ENCODE assay signal across 8 mouse cellular contexts in genomic region chr2:44926167-44926682, GRCm38 (mm10). TPM values are rescaled to one million over a fixed set of nuclear protein-coding genes. Genes with fewer than 3 reads are reported as not detected.
DNase-seq lines count a peak whose midpoint lies in the region; ATAC-seq and TF ChIP-seq lines count a peak whose summit lies in the region.

No protein-coding gene starts in this region.

- H3K36me3 ChIP-seq in thymus, adult 2 months (ENCODE audit: control insufficient read depth, insufficient read depth, low read length) = no peaks in the 10 kb centered on the region
- H3K36me3 ChIP-seq in limb, embryonic 11.5 days (ENCODE audit: control insufficient read depth, insufficient read depth, low read length) = no peaks in the 10 kb centered on the region
- no peaks in the 10 kb centered on the region for H3K36me3 ChIP-seq in neural tube, embryonic 13.5 days

- TF ChIP-seq CTCF in thymus, adult 2 months (IDR thresholded peaks at IDR 0.05; ENCODE audit: borderline replicate concordance, control insufficient read depth, extremely low read depth, insufficient read depth, low read length, poor library complexity) = no peak
- TF ChIP-seq CTCF in embryonic fibroblast, embryonic 13.5 days (IDR thresholded peaks at IDR 0.05; ENCODE audit: borderline replicate concordance, insufficient read depth, low read length) = no peak

- H3K4me3 ChIP-seq in thymus, adult 2 months (ENCODE audit: control insufficient read depth, insufficient read depth, low read length) = peak overlapping the region; percentile 84
- peak overlapping the region; percentile 53 for H3K4me3 ChIP-seq in embryonic fibroblast, embryonic 13.5 days (ENCODE audit: insufficient read depth, low read length)
- peak overlapping the region; percentile 62 for H3K4me3 ChIP-seq in limb, embryonic 11.5 days (ENCODE audit: low read depth, low read length)
- peak overlapping the region; percentile 76 for H3K4me3 ChIP-seq in neural tube, embryonic 13.5 days

- peak overlapping the region; percentile 59 for H3K4me2 ChIP-seq in limb, embryonic 11.5 days (ENCODE audit: low read depth, severe bottlenecking)
- H3K4me2 ChIP-seq in neural tube, embryonic 13.5 days = peak overlapping the region; percentile 78

- H3K4me1 ChIP-seq in thymus, adult 2 months (replicated peaks; ENCODE audit: control insufficient read depth, insufficient read depth, low read length) = 0 out of 2 replicates have a peak, but pooled peaks cover 2% of the 10 kb centered on the region
- no peaks in the 10 kb centered on the region for H3K4me1 ChIP-seq in embryonic fibroblast, embryonic 13.5 days (ENCODE audit: control insufficient read depth, insufficient read depth, low read length)
- no peaks in the 10 kb centered on the region for H3K4me1 ChIP-seq in limb, embryonic 11.5 days (ENCODE audit: control insufficient read depth, insufficient read depth, low read length)
- H3K4me1 ChIP-seq in neural tube, embryonic 13.5 days (replicated peaks) = peaks cover 10% of the 10 kb centered on the region

- WGBS in thymus, adult 2 months = under 1% methylated on average over 17 of the region's 17 CpGs
- WGBS in limb, embryonic 11.5 days = under 1% methylated on average over 17 of the region's 17 CpGs
- under 1% methylated on average over 17 of the region's 17 CpGs for WGBS in neural tube, embryonic 13.5 days

- ATAC-seq in limb, embryonic 11.5 days (ENCODE audit: insufficient number of reproducible peaks, low FRiP score, low TSS enrichment, low read depth) = no peak
- ATAC-seq in neural tube, embryonic 13.5 days (ENCODE audit: low read depth) = no peak

- H3K27me3 ChIP-seq in thymus, adult 2 months (ENCODE audit: control insufficient read depth, insufficient read depth, low read length) = no peaks in the 10 kb centered on the region
- no peaks in the 10 kb centered on the region for H3K27me3 ChIP-seq in limb, embryonic 11.5 days (ENCODE audit: control insufficient read depth, insufficient read depth, low read length)
- H3K27me3 ChIP-seq in neural tube, embryonic 13.5 days = no peaks in the 10 kb centered on the region

- H3K9ac ChIP-seq in limb, embryonic 11.5 days (ENCODE audit: low read length) = peak overlapping the region; percentile 68
- H3K9ac ChIP-seq in neural tube, embryonic 13.5 days = peak overlapping the region; percentile 87

- H3K9me3 ChIP-seq in limb, embryonic 11.5 days (ENCODE audit: control insufficient read depth, low read length) = no peaks in the 10 kb centered on the region
- H3K9me3 ChIP-seq in neural tube, embryonic 13.5 days = no peaks in the 10 kb centered on the region

- no peak for DNase-seq in thymus, adult 2 months
- DNase-seq in thymus, postnatal 14 days = no peak
- DNase-seq in limb, embryonic 11.5 days (ENCODE audit: low spot score) = no peak
- DNase-seq in left cerebral cortex, adult 9 months (ENCODE audit: low spot score in 2 of 2) = no peak
- DNase-seq in cerebellum, adult 11-12 months = no peak
- no peak for DNase-seq in kidney, postnatal 36 days

- H3K27ac ChIP-seq in thymus, adult 2 months (ENCODE audit: control insufficient read depth, insufficient read depth, low read length) = peak overlapping the region; percentile 66
- H3K27ac ChIP-seq in embryonic fibroblast, embryonic 13.5 days (ENCODE audit: insufficient read depth, low read length) = peak overlapping the region; percentile 91
- H3K27ac ChIP-seq in limb, embryonic 11.5 days (replicated peaks; ENCODE audit: low read depth, low read length) = peak overlapping the region; percentile 75
- H3K27ac ChIP-seq in neural tube, embryonic 13.5 days (replicated peaks) = peak overlapping the region; percentile 95

- no peak for TF ChIP-seq POLR2A in thymus, adult 2 months (IDR thresholded peaks at IDR 0.05; ENCODE audit: control insufficient read depth, extremely low read depth, insufficient read depth, low read length, poor library complexity)
- TF ChIP-seq POLR2A in embryonic fibroblast, embryonic 13.5 days (IDR thresholded peaks at IDR 0.05; ENCODE audit: low read depth, low read length) = peak; percentile 61

RNA-seq across cellular contexts. Expression of gene Gtdc1, which starts 1.2 kb away (rescaled TPM):
- polyA plus RNA-seq in thymus, adult 2 months (2012; rRNA removed) = 11.1 and 13.9 TPM in 2 replicates
- polyA plus RNA-seq in embryonic fibroblast, embryonic 13.5 days (2011; ENCODE audit: insufficient read length, low read depth, missing spikeins) = 16.6 and 28.9 TPM in 2 replicates
- 9.7 and 14.3 TPM in 2 replicates for polyA plus RNA-seq in limb, embryonic 11.5 days (2014; fragmentation: Nextera tagmentation; extraction: Ambion mirVana)
- polyA plus RNA-seq in neural tube, embryonic 13.5 days (2015; fragmentation: Nextera tagmentation; extraction: Ambion mirVana) = 15.6 and 18.9 TPM in 2 replicates
